Mouse (Mus musculus): ENCODE results near the gene Camkk2.

The Camkk2 gene

GRCm38 (mm10) chr5:122743880-122744422, 35.3 kb downstream of the Camkk2 start:
- in situ Hi-C loops (cut with MboI, MseI) = loop anchor here in 1 of 2 experiments (10.0 kb wide), 1 partner anchor 209 kb away; no protein-coding TSS in a partner anchor

DNA sequence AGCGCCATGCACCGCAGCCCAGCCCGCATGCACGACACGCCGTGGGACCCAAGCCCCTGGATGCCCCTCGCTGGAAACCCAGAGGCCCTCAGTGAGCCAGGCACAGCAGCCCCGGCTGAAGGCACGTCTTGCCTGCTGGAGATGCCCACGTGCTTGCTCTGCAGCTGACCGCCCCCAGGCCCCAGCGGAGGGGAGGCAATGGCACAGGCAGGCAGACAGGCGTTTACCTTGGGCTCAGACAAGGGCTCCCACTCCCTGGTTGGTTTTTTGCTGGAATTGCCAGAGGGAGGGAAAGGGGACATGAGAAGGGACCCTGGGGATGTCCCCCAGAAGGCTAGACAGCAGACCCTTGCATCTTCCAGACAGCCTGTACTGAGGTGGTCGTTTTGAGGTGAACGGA, 42.4 kb downstream of the Camkk2 start:
- in situ Hi-C loops (cut with MboI, MseI) = no loop called here

- in situ Hi-C loops (cut with MboI, MseI) = no loop called here
These were observed 43.4 kb downstream of the Camkk2 start for GRCm38 (mm10) chr5:122735853-122736252.

DNA sequence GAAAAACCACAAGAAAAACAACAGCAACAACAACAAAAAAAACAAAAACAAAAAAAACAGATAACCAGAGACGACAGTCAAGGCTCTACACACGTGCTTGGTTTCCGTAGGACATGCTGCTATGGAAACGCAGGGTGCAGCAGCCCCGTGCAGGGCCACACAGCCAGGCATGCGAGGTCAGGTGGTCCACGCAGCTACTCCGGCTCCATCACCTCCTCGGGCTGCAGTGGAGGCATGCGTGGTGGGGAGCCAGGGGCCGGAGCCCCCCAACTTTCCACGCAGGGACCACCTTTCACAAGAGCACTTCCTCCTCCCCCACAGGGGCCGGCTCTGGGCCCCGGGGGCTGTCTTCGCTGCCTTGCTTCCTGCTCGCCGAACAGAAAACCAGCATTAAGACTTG, 45.3 kb downstream of the Camkk2 start:
- in situ Hi-C loops (cut with MboI, MseI) = no loop called here

GRCm38 (mm10) chr5:122731991-122732673, 47.1 kb downstream of the Camkk2 start:
- in situ Hi-C loops (cut with MboI, MseI) = no loop called here

DNA sequence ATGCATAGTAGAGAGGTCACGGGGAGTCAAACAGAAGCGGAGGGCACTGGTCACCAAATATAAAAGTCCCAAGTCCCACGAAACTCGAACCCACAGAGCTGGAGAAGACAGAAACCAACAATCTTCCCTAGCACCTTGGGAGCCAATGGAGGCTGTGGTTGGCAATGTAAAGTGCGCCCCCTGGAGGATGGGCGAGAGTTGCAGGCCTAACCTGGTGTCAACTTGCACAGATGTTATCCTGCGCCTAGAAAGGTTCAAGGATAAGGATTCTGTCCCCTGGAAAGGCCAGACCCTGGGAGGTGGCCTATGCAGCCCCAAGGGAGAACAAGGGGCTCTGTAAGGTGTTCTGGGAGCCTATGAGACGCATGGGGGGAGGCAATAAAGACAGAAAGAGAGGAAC, 47.9 kb downstream of the Camkk2 start:
- in situ Hi-C loops (cut with MboI, MseI) = no loop called here

DNA sequence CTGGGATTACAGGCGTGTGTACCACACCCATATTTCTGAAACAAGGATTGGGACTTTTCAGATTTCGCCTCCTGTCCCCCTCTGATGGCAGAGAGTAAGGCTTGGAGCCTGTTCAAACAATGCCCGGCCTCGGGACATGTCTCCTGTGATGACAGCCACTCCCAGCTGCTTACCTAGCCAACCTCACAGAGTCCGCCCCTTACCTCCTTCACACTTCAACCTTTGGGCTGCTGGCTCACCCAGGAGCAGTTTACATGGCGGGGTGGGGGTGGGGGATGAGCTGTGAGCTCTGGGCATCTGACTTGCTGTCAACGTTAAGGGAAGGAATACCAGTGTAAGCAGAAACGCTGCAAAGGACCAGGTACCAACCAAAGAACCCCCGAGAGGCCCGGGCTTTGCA, 48.4 kb downstream of the Camkk2 start:
- in situ Hi-C loops (cut with MboI, MseI) = no loop called here

GRCm38 (mm10) chr5:122727096-122727495, 52.1 kb downstream of the Camkk2 start:
- in situ Hi-C loops (cut with MboI, MseI) = no loop called here

GRCm38 (mm10) chr5:122726595-122726994, 52.6 kb downstream of the Camkk2 start:
- in situ Hi-C loops (cut with MboI, MseI) = no loop called here

DNA sequence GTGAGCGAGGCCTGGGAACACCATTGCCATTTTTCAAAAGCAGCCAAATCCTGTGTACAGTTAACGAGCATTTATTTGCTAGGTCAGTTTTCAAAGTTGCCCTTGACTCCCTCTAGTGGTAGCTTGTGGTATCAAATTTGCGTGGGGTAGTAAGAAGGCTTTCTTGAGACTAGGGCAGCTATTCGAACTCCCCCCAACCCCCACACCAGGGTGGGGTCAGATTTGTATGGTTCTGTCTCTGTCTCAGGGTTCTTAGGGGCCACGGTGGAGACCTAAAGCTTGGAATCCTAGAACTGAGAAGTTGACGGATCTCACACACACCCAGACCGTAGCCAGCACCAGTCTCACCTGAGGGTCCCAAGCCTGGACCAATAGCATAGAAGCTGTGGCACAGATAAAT, 53.1 kb downstream of the Camkk2 start:
- in situ Hi-C loops (cut with MboI, MseI) = no loop called here

DNA sequence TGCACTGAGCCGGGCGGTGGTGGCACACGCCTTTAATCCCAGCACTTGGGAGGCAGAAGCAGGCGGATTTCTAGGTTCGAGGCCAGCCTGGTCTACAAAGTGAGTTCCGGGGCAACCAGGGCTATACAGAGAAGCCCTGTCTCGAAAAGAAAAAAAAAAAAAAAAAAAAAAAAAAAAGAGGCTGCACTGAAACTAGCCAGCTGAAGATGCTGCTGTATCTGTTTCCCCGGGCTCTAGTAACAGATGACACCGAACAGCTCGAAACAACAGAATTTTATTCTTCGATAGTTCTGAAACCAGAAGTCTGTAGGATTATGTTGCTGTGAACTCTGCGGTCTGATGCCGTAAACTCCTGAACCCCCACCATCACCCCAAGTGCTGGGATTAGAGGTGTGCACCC, 53.8 kb downstream of the Camkk2 start:
- in situ Hi-C loops (cut with MboI, MseI) = no loop called here

DNA sequence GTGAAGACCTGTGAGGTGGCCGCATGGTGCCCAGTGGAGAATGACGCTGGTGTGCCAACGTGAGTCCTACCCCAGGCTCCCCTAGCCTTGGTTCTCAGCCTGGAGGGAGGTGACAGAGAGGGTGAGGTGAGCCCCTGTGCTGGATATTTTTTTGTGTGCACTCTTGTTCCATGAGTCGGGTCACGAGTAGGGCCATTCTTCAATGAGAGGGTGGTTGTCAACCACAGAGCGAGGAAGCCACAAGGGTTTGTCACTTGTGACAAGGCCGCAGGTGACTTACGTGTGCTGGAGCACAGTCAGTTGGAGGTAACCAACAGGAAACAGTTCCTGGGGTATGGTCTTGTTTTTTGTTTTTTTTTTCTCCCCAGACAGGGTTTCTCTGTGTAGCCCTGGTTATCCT, 60.0 kb downstream of the Camkk2 start:
- in situ Hi-C loops (cut with MboI, MseI) = no loop called here

DNA sequence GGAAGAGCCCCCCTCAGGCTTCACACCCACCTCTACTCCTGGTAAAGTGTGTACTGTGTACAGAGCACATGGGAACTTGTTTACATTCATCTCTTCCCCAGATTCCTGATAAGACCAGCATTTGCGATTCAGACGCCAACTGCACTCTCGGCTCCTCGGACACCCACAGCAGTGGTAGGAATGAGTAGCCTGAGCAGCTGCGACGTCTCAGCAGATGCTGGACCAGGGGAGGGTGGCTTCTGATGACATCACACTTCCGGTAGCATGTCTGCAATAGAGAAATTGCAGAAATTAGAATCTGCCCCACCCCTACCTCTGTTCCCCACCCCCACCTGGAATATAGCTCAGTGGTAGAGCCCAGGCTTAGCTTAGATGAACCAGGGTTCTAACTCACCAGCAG, 60.8 kb downstream of the Camkk2 start:
- in situ Hi-C loops (cut with MboI, MseI) = no loop called here

DNA sequence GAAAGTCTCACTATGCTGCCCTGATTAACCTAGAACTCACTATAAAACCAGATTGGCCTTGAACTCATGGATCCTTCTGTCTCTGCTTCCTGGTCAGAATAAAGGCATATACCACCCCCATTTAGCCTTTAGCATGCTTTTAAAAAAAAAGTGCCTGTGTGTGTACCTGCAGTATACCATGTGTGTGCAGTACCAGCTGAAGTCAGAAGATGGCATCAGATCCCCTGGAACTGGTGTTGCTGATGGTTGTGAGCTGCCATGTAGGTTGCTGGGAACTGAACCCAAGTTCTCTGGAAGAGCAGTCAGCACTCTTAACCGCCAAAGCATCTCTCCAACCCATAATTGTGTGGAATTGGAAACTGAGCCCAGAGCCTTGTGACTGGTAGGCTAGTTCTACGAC, 62.4 kb downstream of the Camkk2 start:
- in situ Hi-C loops (cut with MboI, MseI) = no loop called here

- in situ Hi-C loops (cut with MboI, MseI) = no loop called here
These were observed 63.5 kb downstream of the Camkk2 start for GRCm38 (mm10) chr5:122715723-122716122.

DNA sequence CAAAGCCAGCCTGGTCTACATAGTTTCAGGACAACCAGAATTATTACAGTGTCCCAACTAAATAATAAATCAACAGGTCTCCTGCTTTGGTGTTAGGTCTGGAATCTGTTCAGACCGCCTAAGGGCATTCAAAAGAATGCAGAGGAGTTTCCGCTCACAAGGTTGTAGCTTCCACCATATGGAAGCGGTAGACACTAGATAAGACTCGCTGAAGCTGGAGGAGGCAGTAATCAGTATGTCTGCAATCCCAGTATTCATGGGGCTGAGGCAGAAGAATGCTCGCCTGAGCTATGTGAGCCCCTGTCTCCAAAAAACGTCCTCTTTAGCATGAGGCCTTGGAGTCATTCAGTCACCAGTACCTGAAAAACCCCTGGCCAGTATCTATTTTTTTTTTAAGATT, 70.4 kb downstream of the Camkk2 start:
- in situ Hi-C loops (cut with MboI, MseI) = no loop called here

GRCm38 (mm10) chr5:122707276-122708181, 71.7 kb downstream of the Camkk2 start, which contains the start of gene P2rx4:
Gene P2rx4, plus strand, starts transcription at chr5:122707544.
- in situ Hi-C loops (cut with MboI, MseI) = no loop called here

GRCm38 (mm10) chr5:122706917-122707275, 72.3 kb downstream of the Camkk2 start:
- in situ Hi-C loops (cut with MboI, MseI) = no loop called here

- in situ Hi-C loops (cut with MboI, MseI) = no loop called here
These were observed 74.0 kb downstream of the Camkk2 start for GRCm38 (mm10) chr5:122705174-122705573.

DNA sequence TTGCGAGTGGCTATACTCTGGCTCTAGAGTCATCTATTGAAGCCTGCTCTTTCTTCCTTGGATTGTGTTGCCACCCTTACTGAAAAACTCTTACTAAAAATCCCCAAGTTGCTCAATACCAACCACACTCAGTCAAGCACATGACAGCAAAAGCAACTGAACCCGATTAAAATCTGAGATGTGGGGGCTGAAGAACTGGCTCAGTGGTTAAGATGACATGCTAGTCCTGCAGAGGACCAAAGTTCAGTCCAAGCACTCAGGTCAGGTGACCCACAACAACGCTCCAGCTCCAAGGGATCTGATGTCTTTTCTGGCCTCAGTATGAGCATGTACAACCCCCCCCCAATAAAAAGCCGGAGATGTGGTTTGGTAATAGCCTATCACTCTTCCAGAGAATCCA, 74.6 kb downstream of the Camkk2 start:
- in situ Hi-C loops (cut with MboI, MseI) = loop anchor here in 1 of 2 experiments (5.0 kb wide), 1 partner anchor 83 kb away; no protein-coding TSS in a partner anchor

DNA sequence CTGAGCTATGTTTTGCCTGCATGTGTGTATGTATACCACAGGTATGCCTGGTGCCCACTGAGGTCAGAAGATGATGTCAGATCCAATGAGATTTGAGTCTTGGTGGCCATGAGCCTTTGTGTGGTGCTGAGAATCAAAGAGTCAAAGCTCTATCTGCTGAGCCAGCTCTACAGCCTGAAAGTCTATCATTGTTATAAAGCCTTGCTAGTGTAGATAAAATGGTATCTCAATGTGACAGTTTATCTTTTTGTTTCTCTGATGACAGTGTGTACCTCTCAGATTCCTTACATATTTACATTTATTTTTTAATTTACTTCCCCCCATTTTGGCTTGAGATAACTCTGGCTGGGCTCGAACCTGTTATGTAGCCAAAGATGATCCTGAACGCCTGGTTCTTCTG, 75.6 kb downstream of the Camkk2 start:
- in situ Hi-C loops (cut with MboI, MseI) = loop anchor here in 1 of 2 experiments (5.0 kb wide), 1 partner anchor 84 kb away; no protein-coding TSS in a partner anchor

DNA sequence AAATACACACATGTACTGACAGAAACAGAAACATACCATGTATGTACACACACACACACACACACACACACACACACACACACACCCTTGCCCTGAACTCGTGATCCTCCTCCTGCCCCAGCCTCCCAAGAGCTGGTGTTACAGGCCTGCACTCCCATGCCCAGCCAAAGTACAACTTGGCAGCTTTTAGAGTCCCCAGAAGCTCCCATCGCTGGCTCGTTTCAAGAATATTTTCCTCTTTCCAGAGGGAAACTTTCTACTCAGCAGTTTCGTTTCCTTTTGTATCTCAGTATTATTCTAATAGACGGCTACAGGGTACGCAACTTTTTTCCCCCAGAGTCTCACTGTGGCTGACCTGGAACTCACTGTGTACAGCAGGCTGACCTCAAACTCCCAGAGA, 77.1 kb downstream of the Camkk2 start:
- in situ Hi-C loops (cut with MboI, MseI) = loop anchor here in 1 of 2 experiments (5.0 kb wide), 1 partner anchor 85 kb away; no protein-coding TSS in a partner anchor

All from T-helper 17 cell (primary cell).